Mouse (Mus musculus) heart, postnatal 0 days (tissue): ENCODE results near the gene Bivm. TPM values are rescaled to one million over a fixed set of nuclear protein-coding genes. Genes with fewer than 3 reads are reported as not detected.
A peak's percentile ranks its signal among the peaks of the same experiment; 100 is the strongest.

Experiments
- ATAC-seq: fragments of 200-750 bp; cut with Nextera tagmentation; 2 replicates; pipeline ENCODE4 v1.8.0; 2017; ENCODE audit warnings: low read depth, moderate number of reproducible peaks, moderate library complexity; ENCODE audit not compliant: insufficient read depth
- DNase-seq: peaks from one replicate; pipeline ENCODE4 v3.0.0-alpha.2; 2016; ENCODE audit warnings: low spot score
- H3K27ac ChIP-seq: fragments of 300-500 bp; sonication (generic); 2 replicates; pipeline ENCODE4 v1.5.1; 2014; ENCODE audit warnings: low read depth, mild to moderate bottlenecking
- H3K27me3 ChIP-seq: fragments of 300-500 bp; sonication (generic); 2 replicates; pipeline ENCODE4 v1.6.1; 2014; ENCODE audit warnings: low read length, mixed read lengths; ENCODE audit not compliant: control insufficient read depth, insufficient read depth
- H3K36me3 ChIP-seq: fragments of 300-500 bp; sonication (generic); replicated peaks from 2 replicates; pipeline ENCODE4 v1.6.1; 2014; ENCODE audit warnings: low read length, mixed read lengths; ENCODE audit not compliant: control insufficient read depth, insufficient read depth
- H3K4me1 ChIP-seq: fragments of 300-500 bp; sonication (generic); 2 replicates; pipeline ENCODE4 v1.6.1; 2014; ENCODE audit warnings: antibody characterized with exemption; ENCODE audit not compliant: control insufficient read depth, insufficient read depth
- H3K4me2 ChIP-seq: fragments of 300-500 bp; sonication (generic); 2 replicates; pipeline ENCODE4 v1.6.1; 2014; ENCODE audit warnings: low read depth, mild to moderate bottlenecking, low read length, moderate library complexity
- H3K4me3 ChIP-seq: fragments of 300-500 bp; sonication (generic); 2 replicates; pipeline ENCODE4 v1.5.1; 2014; ENCODE audit warnings: low read depth, low read length
- H3K9ac ChIP-seq: fragments of 300-500 bp; sonication (generic); replicated peaks from 2 replicates; pipeline ENCODE4 v1.6.1; 2014; ENCODE audit warnings: low read depth, low read length, mixed read lengths
- H3K9me3 ChIP-seq: fragments of 300-500 bp; sonication (generic); replicated peaks from 2 replicates; pipeline ENCODE4 v1.6.1; 2016; ENCODE audit warnings: low read length; ENCODE audit not compliant: control insufficient read depth
- CTCF ChIP-seq: IDR thresholded peaks from 2 replicates; pipeline ENCODE4 v1.5.1; 2016; ENCODE audit warnings: antibody characterized with exemption, control low read depth, low read depth
- EP300 ChIP-seq: IDR thresholded peaks from 2 replicates; pipeline ENCODE4 v1.6.1; 2016; ENCODE audit warnings: antibody characterized with exemption, low read depth
- WGBS: fragments of 180-500 bp; shearing (Covaris S2); extraction: QIAGEN DNeasy Blood & Tissue Kit; methylation state at CpG from one replicate; pipeline ENCODE4 v1.1.7; 2014; 5-methylcytosine and 5-hydroxymethylcytosine counted together
- polyA plus RNA-seq: library from polyadenylated mRNA; unstranded; fragments of >200 nt; fragmentation: Nextera tagmentation; extraction: Ambion mirVana; gene quantifications from 2 replicates; pipeline ENCODE4 v1.2.1, GENCODE M21; 2015
- total RNA-seq: library from RNA; depleted of rRNA; stranded (reverse); fragments of >200 nt; gene quantifications from 2 replicates; pipeline ENCODE4 v1.2.3, GENCODE M21; 2014; ENCODE audit warnings: low replicate concordance; rRNA removed

The Bivm gene
- total RNA-seq (5.1 and 20.2 TPM in 2 replicates), polyA plus RNA-seq (9.2 and 9.9 TPM in 2 replicates)

- Histone ChIP-seq H3K9me3 (no peaks in the 10 kb centered on the region), H3K4me1 (peaks cover 3% of the 10 kb centered on the region; the same call in 1 of the 2 replicates), H3K4me2 (peak within 1 kb of the TSS; percentile 89), H3K27me3 (no peaks in the 10 kb centered on the region), H3K36me3 (peaks cover 27% of the 10 kb centered on the region), H3K4me3 (peak within 1 kb of the TSS; percentile 61), H3K9ac (peak within 1 kb of the TSS; percentile 73), H3K27ac (peak within 1 kb of the TSS; percentile 95)
- TF ChIP-seq EP300 (peak; percentile 59), CTCF (no peak)
- under 1% methylated on average over 39 of the region's 39 CpGs for WGBS
- DNase-seq (peak; percentile 100), ATAC-seq (peak; percentile 96)
These were observed at the start of gene Bivm, which contains the start of gene Kdelc1 for GRCm38 (mm10) chr1:44118239-44119054. TSS of gene Bivm (plus strand) at chr1:44118957. TSS of gene Kdelc1 (minus strand) at chr1:44118808.

GRCm38 (mm10) chr1:44101448-44102225, 17.1 kb upstream of the Bivm start:
- H3K9ac ChIP-seq: peak overlapping the region; percentile 85
- peak overlapping the region; percentile 97 for H3K4me3 ChIP-seq
- no peak for TF ChIP-seq CTCF
- no peak for TF ChIP-seq EP300
- H3K36me3 ChIP-seq: peaks cover 16% of the 10 kb centered on the region
- peak overlapping the region; percentile 97 for H3K27ac ChIP-seq
- H3K4me1 ChIP-seq: peaks cover 5% of the 10 kb centered on the region; the same call in 1 of the 2 replicates
- H3K9me3 ChIP-seq: no peaks in the 10 kb centered on the region
- peak; percentile 73 for ATAC-seq
- under 1% methylated on average over 49 of the region's 55 CpGs for WGBS
- peak; percentile 37 for DNase-seq
- H3K4me2 ChIP-seq: peak overlapping the region; percentile 89
- H3K27me3 ChIP-seq: no peaks in the 10 kb centered on the region

DNA sequence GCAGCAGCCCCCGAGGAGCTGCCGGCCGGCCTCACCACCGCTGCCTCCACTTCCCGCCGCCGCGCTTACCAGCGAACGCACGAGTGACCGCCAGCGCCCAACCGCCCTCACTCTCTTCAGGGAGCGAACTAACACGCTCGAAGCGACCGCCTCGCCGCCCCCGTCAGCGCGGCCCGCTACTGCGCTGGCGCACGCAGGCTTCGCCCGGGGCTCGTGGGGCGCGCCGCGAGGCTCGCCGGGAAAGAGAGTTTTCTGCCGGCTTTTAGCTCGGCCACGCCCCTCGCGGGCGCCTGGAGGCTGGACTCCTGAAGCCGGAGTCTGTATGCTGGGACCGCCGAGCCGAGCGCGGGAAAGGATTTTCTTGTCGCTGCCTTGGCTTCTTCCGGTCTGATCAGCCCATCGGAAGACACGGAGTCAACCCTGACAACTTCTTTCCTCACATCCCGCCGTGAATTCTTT, 16.5 kb upstream of the Bivm start, which contains the start of gene Tex30:
TSS of gene Tex30 (minus strand) at position 183 of the 459 bp plus-strand sequence.
- Histone ChIP-seq H3K4me1 (peaks cover 5% of the 10 kb centered on the region; the same call in 1 of the 2 replicates), H3K27me3 (no peaks in the 10 kb centered on the region), H3K27ac (peak within 1 kb of the TSS; percentile 97), H3K9ac (peak within 1 kb of the TSS; percentile 85), H3K36me3 (peaks cover 19% of the 10 kb centered on the region), H3K4me2 (peak within 1 kb of the TSS; percentile 89), H3K4me3 (peak within 1 kb of the TSS; percentile 97), H3K9me3 (no peaks in the 10 kb centered on the region)
- under 1% methylated on average over 45 of the region's 55 CpGs for WGBS
- peak; percentile 98 for ATAC-seq
- peak; percentile 95 for DNase-seq
- TF ChIP-seq CTCF (no peak), EP300 (0 out of 2 replicates have a peak, but pooled peaks have one; percentile 51)

DNA sequence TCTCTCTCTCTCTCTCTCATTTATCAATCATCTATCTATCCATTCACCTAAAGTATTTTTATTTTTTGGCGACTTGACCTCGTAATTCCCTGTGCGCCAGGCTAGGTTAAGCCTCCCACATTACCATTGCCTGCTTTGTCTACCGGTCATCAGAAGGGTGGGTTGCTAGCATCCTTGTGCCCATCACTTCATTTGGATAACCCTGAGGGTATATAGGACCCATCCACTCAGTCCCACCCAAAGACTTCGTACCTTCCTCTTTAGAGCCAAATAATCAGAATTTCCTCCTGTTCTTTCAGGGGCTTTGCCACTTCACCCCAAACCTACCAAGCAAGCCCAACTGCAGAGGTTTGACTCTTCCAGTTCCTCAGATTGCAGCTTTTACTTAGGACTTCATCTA, 15.8 kb upstream of the Bivm start:
- peaks cover 22% of the 10 kb centered on the region for H3K36me3 ChIP-seq
- no peaks in the 10 kb centered on the region for H3K27me3 ChIP-seq
- no peak for ATAC-seq
- WGBS: 16% methylated on average over 5 of the region's 5 CpGs
- H3K4me3 ChIP-seq: peak overlapping the region; percentile 97
- H3K9ac ChIP-seq: no peak overlapping the region
- no peak overlapping the region for H3K27ac ChIP-seq
- H3K4me2 ChIP-seq: peak overlapping the region; percentile 89
- DNase-seq: no peak
- H3K9me3 ChIP-seq: no peaks in the 10 kb centered on the region
- peaks cover 5% of the 10 kb centered on the region; the same call in 1 of the 2 replicates for H3K4me1 ChIP-seq
- no peak for TF ChIP-seq EP300
- TF ChIP-seq CTCF: no peak

GRCm38 (mm10) chr1:44117571-44117970, 1.2 kb upstream of the Bivm start:
- no peaks in the 10 kb centered on the region for H3K9me3 ChIP-seq
- no peaks in the 10 kb centered on the region for H3K27me3 ChIP-seq
- H3K27ac ChIP-seq: no peak overlapping the region
- TF ChIP-seq CTCF (no peak), EP300 (no peak)
- peak overlapping the region; percentile 61 for H3K4me3 ChIP-seq
- no peak for DNase-seq
- H3K9ac ChIP-seq: no peak overlapping the region
- H3K4me2 ChIP-seq: peak overlapping the region; percentile 89; the same call in 1 of the 2 replicates
- peaks cover 32% of the 10 kb centered on the region for H3K36me3 ChIP-seq
- no peak for ATAC-seq
- H3K4me1 ChIP-seq: peaks cover 3% of the 10 kb centered on the region; the same call in 1 of the 2 replicates
